Comparison of ENCODE assay signal across 25 mouse cellular contexts in the genomic region with DNA sequence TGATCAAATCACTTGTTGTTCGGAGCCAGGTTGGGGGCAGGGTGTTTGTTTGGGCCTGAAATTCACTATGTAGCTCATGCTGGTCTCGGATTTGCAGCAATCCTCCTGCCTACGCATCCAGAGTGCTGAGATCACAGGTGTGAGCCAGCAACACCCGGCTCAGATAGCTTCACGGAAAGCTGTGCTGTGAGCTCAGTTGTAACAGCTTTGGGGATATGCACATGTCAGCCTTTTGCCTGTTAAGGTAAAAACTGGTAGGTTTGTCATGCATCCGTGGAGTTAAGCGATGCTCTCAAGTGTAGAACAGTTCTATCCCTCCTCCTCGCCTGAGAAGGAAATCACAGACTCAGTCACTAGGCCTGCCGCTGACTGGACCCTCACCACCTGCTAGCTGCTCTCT. TPM values are rescaled to one million over a fixed set of nuclear protein-coding genes. Genes with fewer than 3 reads are reported as not detected.
DNase-seq lines count a peak whose midpoint lies in the region; ATAC-seq lines count a peak whose summit lies in the region.
"Had no signal": no experiment of that assay in that cellular context is flagged by ENCODE, and none has a peak within 500 bp of the region (broad histone marks: within the 10 kb centered on the region; RNA-seq: fewer than 3 reads in every experiment).

No protein-coding gene starts in this region.

- H3K27me3 ChIP-seq in midbrain, embryonic 11.5 days (ENCODE audit: control insufficient read depth, insufficient read depth, low read length): no peaks in the 10 kb centered on the region
- H3K27me3 ChIP-seq in liver, embryonic 11.5 days (replicated peaks; ENCODE audit: control insufficient read depth, insufficient read depth, low read length): peaks cover 2% of the 10 kb centered on the region; the same call in 1 of the 2 replicates
- H3K27me3 ChIP-seq: forebrain, embryonic 12.5 days; hindbrain, embryonic 15.5 days; intestine, embryonic 15.5 days; midbrain, embryonic 12.5 days; neural tube, embryonic 12.5 days; stomach, embryonic 15.5 days had no signal

- H3K9ac ChIP-seq in midbrain, embryonic 11.5 days (ENCODE audit: low read length): no peak overlapping the region
- H3K9ac ChIP-seq in liver, embryonic 11.5 days (ENCODE audit: low read depth, low read length): no peak overlapping the region
- H3K9ac ChIP-seq: forebrain, embryonic 12.5 days; heart, embryonic 12.5 days; hindbrain, embryonic 15.5 days; intestine, embryonic 15.5 days; kidney, embryonic 15.5 days; limb, embryonic 13.5 days; liver, embryonic 15.5 days; midbrain, embryonic 12.5 days; neural tube, embryonic 12.5 days; stomach, embryonic 15.5 days had no signal

- H3K27ac ChIP-seq in midbrain, embryonic 11.5 days (ENCODE audit: low read depth, low read length): no peak overlapping the region
- H3K27ac ChIP-seq in liver, embryonic 11.5 days (ENCODE audit: low read depth, low read length): no peak overlapping the region
- H3K27ac ChIP-seq: embryonic facial prominence, embryonic 10.5 days; forebrain, embryonic 12.5 days; gastrocnemius, adult 2 months; hindbrain, embryonic 15.5 days; intestine, embryonic 15.5 days; kidney, embryonic 15.5 days; limb, embryonic 13.5 days; liver, embryonic 15.5 days; midbrain, embryonic 12.5 days; neural tube, embryonic 12.5 days; stomach, embryonic 15.5 days had no signal

- no peak overlapping the region for H3K4me3 ChIP-seq in midbrain, embryonic 11.5 days (ENCODE audit: low read depth, low read length)
- no peak overlapping the region for H3K4me3 ChIP-seq in liver, embryonic 11.5 days (ENCODE audit: low read depth, low read length)
- H3K4me3 ChIP-seq: embryonic facial prominence, embryonic 10.5 days; forebrain, embryonic 12.5 days; gastrocnemius, adult 2 months; heart, embryonic 12.5 days; hindbrain, embryonic 15.5 days; intestine, embryonic 15.5 days; kidney, embryonic 15.5 days; limb, embryonic 13.5 days; liver, embryonic 15.5 days; midbrain, embryonic 12.5 days; neural tube, embryonic 12.5 days; stomach, embryonic 15.5 days had no signal

- no peaks in the 10 kb centered on the region for H3K36me3 ChIP-seq in midbrain, embryonic 11.5 days (ENCODE audit: control insufficient read depth, insufficient read depth, low read length)
- H3K36me3 ChIP-seq in liver, embryonic 11.5 days (ENCODE audit: control insufficient read depth, insufficient read depth, low read length): no peaks in the 10 kb centered on the region
- H3K36me3 ChIP-seq: forebrain, embryonic 12.5 days; heart, embryonic 12.5 days; hindbrain, embryonic 15.5 days; intestine, embryonic 15.5 days; kidney, embryonic 15.5 days; limb, embryonic 13.5 days; liver, embryonic 15.5 days; midbrain, embryonic 12.5 days; neural tube, embryonic 12.5 days; stomach, embryonic 15.5 days had no signal

- ATAC-seq in midbrain, embryonic 11.5 days (ENCODE audit: low FRiP score): no peak
- no peak for ATAC-seq in liver, embryonic 11.5 days (replicated peaks; ENCODE audit: low FRiP score)
- ATAC-seq: intestine, embryonic 15.5 days; lung, postnatal 0 days had no signal

- WGBS in midbrain, embryonic 11.5 days: 89% methylated on average over 9 of the region's 9 CpGs
- WGBS in liver, embryonic 11.5 days: 83% methylated on average over 9 of the region's 9 CpGs

- intact Hi-C loops in left cerebral cortex, postnatal 25 days (cut with DNase I): no loop called here

- H3K4me2 ChIP-seq in midbrain, embryonic 11.5 days: no peak overlapping the region
- H3K4me2 ChIP-seq in liver, embryonic 11.5 days: no peak overlapping the region
- H3K4me2 ChIP-seq: forebrain, embryonic 12.5 days; heart, embryonic 12.5 days; hindbrain, embryonic 15.5 days; intestine, embryonic 15.5 days; kidney, embryonic 15.5 days; limb, embryonic 13.5 days; liver, embryonic 15.5 days; midbrain, embryonic 12.5 days; neural tube, embryonic 12.5 days; stomach, embryonic 15.5 days had no signal

- peak; percentile 55 for DNase-seq in layer of hippocampus, adult 11-12 months (ENCODE audit: low spot score)
- DNase-seq in layer of hippocampus, adult 9-10 months (ENCODE audit: low spot score): no peak
- peak; percentile 70 to 85 for DNase-seq in right cerebral cortex, adult 2 months (ENCODE audit: low spot score in 2 of 2)
- no peak for DNase-seq in right cerebral cortex, postnatal 4 days
- peak; percentile 71 to 88 for DNase-seq in left cerebral cortex, postnatal 25 days (ENCODE audit: low spot score in 2 of 2)
- no peak for DNase-seq in midbrain, embryonic 11.5 days (ENCODE audit: low spot score, missing footprints)
- no peak for DNase-seq in liver, embryonic 11.5 days (ENCODE audit: low spot score)
- DNase-seq: adrenal gland, postnatal 36 days; B cell, adult 2 months; cerebellum, adult 2 months; gastrocnemius, adult 2 months; kidney, postnatal 4 days; thymus, adult 2 months had no signal

- H3K4me1 ChIP-seq in midbrain, embryonic 11.5 days (ENCODE audit: control insufficient read depth, insufficient read depth, low read length): peaks cover 3% of the 10 kb centered on the region; the same call in 1 of the 2 replicates
- no peaks in the 10 kb centered on the region; the same call in 1 of the 2 replicates for H3K4me1 ChIP-seq in liver, embryonic 11.5 days (replicated peaks; ENCODE audit: control insufficient read depth, insufficient read depth, low read length)
- H3K4me1 ChIP-seq: liver, embryonic 15.5 days had no signal

- no peaks in the 10 kb centered on the region for H3K9me3 ChIP-seq in midbrain, embryonic 11.5 days (ENCODE audit: control insufficient read depth, low read length)
- no peaks in the 10 kb centered on the region for H3K9me3 ChIP-seq in liver, embryonic 11.5 days (ENCODE audit: control insufficient read depth, low read length)
- H3K9me3 ChIP-seq: embryonic facial prominence, embryonic 10.5 days; forebrain, embryonic 12.5 days; heart, embryonic 12.5 days; hindbrain, embryonic 15.5 days; intestine, embryonic 15.5 days; kidney, embryonic 15.5 days; limb, embryonic 13.5 days; liver, embryonic 15.5 days; midbrain, embryonic 12.5 days; neural tube, embryonic 12.5 days; stomach, embryonic 15.5 days had no signal

RNA-seq across cellular contexts. Expression of gene Jag2, which starts 28.9 kb away (rescaled TPM):
- 10 to 100 TPM; 50.1 to 55.1 TPM for total RNA-seq in left cerebral cortex, postnatal 25 days (2021)
- polyA plus RNA-seq in midbrain, embryonic 11.5 days (2014; fragmentation: Nextera tagmentation; extraction: Ambion mirVana): 3.0 and 3.2 TPM in 2 replicates
- polyA plus RNA-seq in liver, embryonic 11.5 days (2014; fragmentation: Nextera tagmentation; extraction: Ambion mirVana): 0.39 and 1.4 TPM in 2 replicates

RNA-seq across cellular contexts. Expression of gene Gpr132, which starts 32.6 kb away (rescaled TPM):
- not detected for total RNA-seq in left cerebral cortex, postnatal 25 days (2021)
- not detected in 2 replicates for polyA plus RNA-seq in midbrain, embryonic 11.5 days (2014; fragmentation: Nextera tagmentation; extraction: Ambion mirVana)
- polyA plus RNA-seq in liver, embryonic 11.5 days (2014; fragmentation: Nextera tagmentation; extraction: Ambion mirVana): 0.53 and 0.62 TPM in 2 replicates
- polyA plus RNA-seq: forebrain, embryonic 12.5 days; heart, embryonic 12.5 days; hindbrain, embryonic 15.5 days; midbrain, embryonic 12.5 days; neural tube, embryonic 12.5 days had no signal

RNA-seq across cellular contexts. Expression of gene Nudt14, which starts 41.3 kb away (rescaled TPM):
- 10 to 100 TPM; 10.8 to 11.5 TPM for total RNA-seq in left cerebral cortex, postnatal 25 days (2021)
- polyA plus RNA-seq in midbrain, embryonic 11.5 days (2014; fragmentation: Nextera tagmentation; extraction: Ambion mirVana): 54.0 and 61.7 TPM in 2 replicates
- 38.4 and 43.2 TPM in 2 replicates for polyA plus RNA-seq in liver, embryonic 11.5 days (2014; fragmentation: Nextera tagmentation; extraction: Ambion mirVana)

Comparison
In these comparisons a context has a peak if more than half of its experiments do, and no peak if none do; other contexts are left out.
1. DNase-seq: peak in layer of hippocampus, adult 11-12 months (single experiment), right cerebral cortex, adult 2 months (2 of 2) and left cerebral cortex, postnatal 25 days (2 of 2); none in layer of hippocampus, adult 9-10 months (single experiment), right cerebral cortex, postnatal 4 days (single experiment), midbrain, embryonic 11.5 days (single experiment) and liver, embryonic 11.5 days (single experiment).